Mouse (Mus musculus): Measurements from ENCODE around the gene Imp3. TPM values are rescaled to one million over a fixed set of nuclear protein-coding genes. Genes with fewer than 3 reads are reported as not detected.

Gene Imp3
- polyA plus RNA-seq, 1 experiment from 2014 or later, result 66.3 TPM

Other genes starting within 250 kb of the Imp3 start
- gene Lingo1, start 141.0 kb upstream of the Imp3 start, polyA plus RNA-seq (2016; fragmentation: Nextera tagmentation; extraction: Ambion mirVana), result 2.1 and 2.4 TPM in 2 replicates
- gene Odf3l1, start 72.8 kb upstream of the Imp3 start, polyA plus RNA-seq (2016; fragmentation: Nextera tagmentation; extraction: Ambion mirVana), result not detected in 2 replicates
- 2.2 and 2.5 TPM in 2 replicates for gene Cspg4, start 72.4 kb upstream of the Imp3 start, polyA plus RNA-seq (2016; fragmentation: Nextera tagmentation; extraction: Ambion mirVana)
- gene Snx33, start 9.1 kb upstream of the Imp3 start, polyA plus RNA-seq (2016; fragmentation: Nextera tagmentation; extraction: Ambion mirVana), result 10.4 and 11.1 TPM in 2 replicates
- gene Snupn, start 13.4 kb downstream of the Imp3 start, polyA plus RNA-seq (2016; fragmentation: Nextera tagmentation; extraction: Ambion mirVana), result 27.1 and 28.1 TPM in 2 replicates
- 21.6 and 22.1 TPM in 2 replicates for gene Ptpn9, start 57.4 kb downstream of the Imp3 start, polyA plus RNA-seq (2016; fragmentation: Nextera tagmentation; extraction: Ambion mirVana)
- gene Sin3a, start 134.6 kb downstream of the Imp3 start, polyA plus RNA-seq (2016; fragmentation: Nextera tagmentation; extraction: Ambion mirVana), result 62.7 and 62.9 TPM in 2 replicates
- gene Man2c1, start 193.2 kb downstream of the Imp3 start, polyA plus RNA-seq (2016; fragmentation: Nextera tagmentation; extraction: Ambion mirVana), result 62.1 and 67.9 TPM in 2 replicates
- 5.7 and 5.8 TPM in 2 replicates for gene Neil1, start 210.8 kb downstream of the Imp3 start, polyA plus RNA-seq (2016; fragmentation: Nextera tagmentation; extraction: Ambion mirVana)
- gene Commd4, start 220.9 kb downstream of the Imp3 start, polyA plus RNA-seq (2016; fragmentation: Nextera tagmentation; extraction: Ambion mirVana), result 99.9 and 105 TPM in 2 replicates